Mouse (Mus musculus) embryonic facial prominence, embryonic 12.5 days (tissue): ENCODE measurements around the gene Acss1. TPM values are rescaled to one million over a fixed set of nuclear protein-coding genes. Genes with fewer than 3 reads are reported as not detected.
A peak's percentile ranks its signal among the peaks of the same experiment; 100 is the strongest.

Experiments
- ATAC-seq: fragments of 200-750 bp; cut with Nextera tagmentation; 2 replicates; pipeline ENCODE4 v1.8.0; 2017; ENCODE audit not compliant: insufficient number of reproducible peaks, insufficient read depth, low FRiP score, low TSS enrichment
- H3K27ac ChIP-seq: fragments of 300-500 bp; sonication (generic); 2 replicates; pipeline ENCODE4 v1.5.1; 2016; ENCODE audit warnings: mild to moderate bottlenecking
- H3K27me3 ChIP-seq: fragments of 300-500 bp; sonication (generic); 2 replicates; pipeline ENCODE4 v1.6.1; 2016; ENCODE audit warnings: mild to moderate bottlenecking, moderate library complexity
- H3K36me3 ChIP-seq: fragments of 300-500 bp; sonication (generic); 2 replicates; pipeline ENCODE4 v1.6.1; 2016; ENCODE audit warnings: mild to moderate bottlenecking
- H3K4me1 ChIP-seq: fragments of 300-500 bp; sonication (generic); 2 replicates; pipeline ENCODE4 v1.6.1; 2016
- H3K4me2 ChIP-seq: fragments of 300-500 bp; sonication (generic); replicated peaks from 2 replicates; pipeline ENCODE4 v1.6.1; 2016; ENCODE audit warnings: mild to moderate bottlenecking, moderate library complexity
- H3K4me3 ChIP-seq: fragments of 300-500 bp; sonication (generic); 2 replicates; pipeline ENCODE4 v1.5.1; 2016; ENCODE audit warnings: mild to moderate bottlenecking
- H3K9ac ChIP-seq: fragments of 300-500 bp; sonication (generic); 2 replicates; pipeline ENCODE4 v1.6.1; 2016; ENCODE audit warnings: mild to moderate bottlenecking, moderate library complexity
- H3K9me3 ChIP-seq: fragments of 300-500 bp; sonication (generic); 2 replicates; pipeline ENCODE4 v1.6.1; 2016; ENCODE audit warnings: mild to moderate bottlenecking, moderate library complexity
- WGBS: fragments of 180-500 bp; shearing (Covaris S2); methylation state at CpG from one replicate; pipeline ENCODE4 v1.1.7; 2016; 5-methylcytosine and 5-hydroxymethylcytosine counted together
- polyA plus RNA-seq: library from polyadenylated mRNA; unstranded; fragments of >200 nt; fragmentation: Nextera tagmentation; extraction: Ambion mirVana; gene quantifications from 2 replicates; pipeline ENCODE4 v1.2.1, GENCODE M21; 2016

Acss1 gene
- polyA plus RNA-seq, 1 experiment from 2014 or later, result 7.7 TPM

DNA sequence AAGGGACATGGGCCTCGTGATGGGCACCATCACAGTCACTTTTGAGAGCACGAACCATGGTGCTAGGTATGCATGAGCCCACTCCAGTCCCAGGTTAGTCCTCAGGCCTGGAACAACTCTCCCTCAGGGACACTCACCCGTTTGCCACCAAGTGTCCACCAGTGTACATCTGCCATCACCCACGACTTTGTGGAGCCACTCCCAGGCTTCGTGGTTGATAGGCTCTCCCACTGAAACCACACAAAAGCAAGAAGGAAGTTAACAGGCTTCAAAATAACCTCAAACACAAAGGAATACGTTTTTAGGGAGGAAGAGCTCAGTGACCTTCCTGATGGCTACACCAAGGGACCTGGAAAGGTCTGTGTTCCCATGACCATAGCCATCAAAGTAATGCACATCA is 41.2 kb downstream of the Acss1 start:
- H3K4me3 ChIP-seq, result no peak overlapping the region
- 69% methylated on average over 6 of the region's 6 CpGs for WGBS
- no peak overlapping the region for H3K9ac ChIP-seq
- H3K4me2 ChIP-seq, result no peak overlapping the region
- no peaks in the 10 kb centered on the region for H3K36me3 ChIP-seq
- no peaks in the 10 kb centered on the region for H3K27me3 ChIP-seq
- no peaks in the 10 kb centered on the region for H3K9me3 ChIP-seq
- no peaks in the 10 kb centered on the region for H3K4me1 ChIP-seq
- no peak overlapping the region for H3K27ac ChIP-seq
- ATAC-seq, result no peak

DNA sequence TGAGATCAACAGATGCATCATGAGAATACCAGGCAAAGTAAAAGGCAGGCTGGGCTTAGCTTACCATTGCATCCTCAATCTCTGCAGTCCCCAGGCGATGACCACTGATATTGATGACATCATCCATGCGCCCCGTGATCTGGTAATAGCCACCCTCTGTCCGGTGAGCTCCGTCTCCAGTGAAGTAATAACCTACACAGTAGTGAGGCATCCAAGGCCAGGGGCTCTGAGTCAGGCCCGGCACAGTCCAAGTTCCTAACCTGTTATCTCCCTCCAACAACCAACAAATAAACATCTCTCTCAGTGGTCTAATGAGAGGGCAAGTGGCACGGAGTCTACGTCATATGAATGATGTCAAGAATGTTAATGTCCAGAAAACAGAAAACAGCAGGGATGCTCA is 43.4 kb downstream of the Acss1 start:
- 88% methylated on average over 8 of the region's 8 CpGs for WGBS
- no peaks in the 10 kb centered on the region for H3K27me3 ChIP-seq
- no peaks in the 10 kb centered on the region for H3K4me1 ChIP-seq
- H3K4me3 ChIP-seq, result no peak overlapping the region
- no peak overlapping the region for H3K9ac ChIP-seq
- H3K36me3 ChIP-seq, result no peaks in the 10 kb centered on the region
- no peak overlapping the region for H3K27ac ChIP-seq
- H3K9me3 ChIP-seq, result no peaks in the 10 kb centered on the region
- ATAC-seq, result no peak
- no peak overlapping the region for H3K4me2 ChIP-seq

GRCm38 (mm10) chr2:150623957-150624356 is 44.3 kb downstream of the Acss1 start:
- H3K27ac ChIP-seq, result no peak overlapping the region
- H3K4me3 ChIP-seq, result no peak overlapping the region
- no peak overlapping the region for H3K9ac ChIP-seq
- H3K36me3 ChIP-seq, result no peaks in the 10 kb centered on the region
- H3K4me1 ChIP-seq, result no peaks in the 10 kb centered on the region
- H3K27me3 ChIP-seq, result no peaks in the 10 kb centered on the region
- H3K4me2 ChIP-seq, result no peak overlapping the region
- no peaks in the 10 kb centered on the region for H3K9me3 ChIP-seq
- ATAC-seq, result no peak
- 90% methylated on average over 3 of the region's 3 CpGs for WGBS

GRCm38 (mm10) chr2:150621698-150622097 is 46.6 kb downstream of the Acss1 start:
- 65% methylated on average over 3 of the region's 3 CpGs for WGBS
- ATAC-seq, result no peak
- no peak overlapping the region for H3K4me3 ChIP-seq
- no peak overlapping the region for H3K4me2 ChIP-seq
- H3K9me3 ChIP-seq, result no peaks in the 10 kb centered on the region
- H3K27ac ChIP-seq, result no peak overlapping the region
- H3K27me3 ChIP-seq, result no peaks in the 10 kb centered on the region
- no peak overlapping the region for H3K9ac ChIP-seq
- no peaks in the 10 kb centered on the region for H3K4me1 ChIP-seq
- H3K36me3 ChIP-seq, result no peaks in the 10 kb centered on the region

GRCm38 (mm10) chr2:150610097-150610496 is 58.2 kb downstream of the Acss1 start:
- no peak overlapping the region for H3K27ac ChIP-seq

GRCm38 (mm10) chr2:150608872-150609560 is 59.3 kb downstream of the Acss1 start:
- 2% methylated on average over 10 of the region's 10 CpGs for WGBS
- H3K9ac ChIP-seq, result peak overlapping the region; percentile 75; the same call in 1 of the 2 replicates

More at GRCm38 (mm10) chr2:150610097-150610496, 58.2 kb downstream of the Acss1 start:
- H3K9ac ChIP-seq, result no peak overlapping the region
- H3K4me2 ChIP-seq, result no peak overlapping the region
- H3K36me3 ChIP-seq, result no peaks in the 10 kb centered on the region
- 79% methylated on average over 3 of the region's 3 CpGs for WGBS
- peaks cover 8% of the 10 kb centered on the region; the same call in 1 of the 2 replicates for H3K4me1 ChIP-seq
- ATAC-seq, result no peak
- H3K9me3 ChIP-seq, result no peaks in the 10 kb centered on the region
- no peaks in the 10 kb centered on the region for H3K27me3 ChIP-seq
- H3K4me3 ChIP-seq, result no peak overlapping the region

GRCm38 (mm10) chr2:150608087-150608799 is 60.1 kb downstream of the Acss1 start, which contains the start of gene Apmap:
TSS of gene Apmap (minus strand) at chr2:150608567.
- peaks cover 8% of the 10 kb centered on the region; the same call in 1 of the 2 replicates for H3K4me1 ChIP-seq
- peak within 1 kb of the TSS; percentile 54; the same call in 1 of the 2 replicates for H3K27ac ChIP-seq
- peak within 1 kb of the TSS; percentile 81 for H3K4me2 ChIP-seq
- under 1% methylated on average over 42 of the region's 42 CpGs for WGBS
- ATAC-seq, result peak; percentile 97
- H3K9ac ChIP-seq, result peak within 1 kb of the TSS; percentile 75
- H3K9me3 ChIP-seq, result no peaks in the 10 kb centered on the region
- no peaks in the 10 kb centered on the region for H3K36me3 ChIP-seq
- peak within 1 kb of the TSS; percentile 94 for H3K4me3 ChIP-seq
- no peaks in the 10 kb centered on the region for H3K27me3 ChIP-seq

More at GRCm38 (mm10) chr2:150608872-150609560, 59.3 kb downstream of the Acss1 start:
- H3K4me1 ChIP-seq, result peaks cover 8% of the 10 kb centered on the region; the same call in 1 of the 2 replicates
- H3K4me3 ChIP-seq, result peak overlapping the region; percentile 94
- no peaks in the 10 kb centered on the region for H3K36me3 ChIP-seq
- no peaks in the 10 kb centered on the region for H3K9me3 ChIP-seq
- peak; percentile 64 for ATAC-seq
- no peaks in the 10 kb centered on the region for H3K27me3 ChIP-seq
- H3K27ac ChIP-seq, result peak overlapping the region; percentile 54; the same call in 1 of the 2 replicates
- H3K4me2 ChIP-seq, result peak overlapping the region; percentile 81

DNA sequence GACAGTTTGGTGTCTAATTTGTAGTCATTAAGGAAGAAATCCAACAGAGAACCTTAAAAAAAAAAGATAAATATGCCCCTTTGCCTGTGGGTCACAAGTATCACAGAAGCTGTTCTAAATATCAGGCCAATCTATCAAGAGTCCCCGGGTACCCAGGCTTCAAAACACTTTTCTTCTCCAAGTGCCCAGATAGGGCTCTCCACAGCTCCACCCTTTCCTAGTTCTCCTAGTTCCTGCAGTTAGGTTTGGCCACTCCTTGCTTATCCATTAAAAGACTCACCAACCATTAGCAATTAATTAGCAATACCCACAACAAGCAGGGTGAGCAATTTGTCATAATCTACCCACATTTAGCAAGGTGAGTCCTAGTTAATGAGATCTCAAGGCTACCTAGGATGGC is 61.2 kb downstream of the Acss1 start:
- H3K4me2 ChIP-seq, result peak overlapping the region; percentile 81
- no peaks in the 10 kb centered on the region for H3K36me3 ChIP-seq
- no peaks in the 10 kb centered on the region for H3K9me3 ChIP-seq
- WGBS, result 79% methylated on average over 1 of the region's 1 CpGs
- H3K27me3 ChIP-seq, result no peaks in the 10 kb centered on the region
- peaks cover 8% of the 10 kb centered on the region; the same call in 1 of the 2 replicates for H3K4me1 ChIP-seq
- H3K27ac ChIP-seq, result no peak overlapping the region
- no peak overlapping the region for H3K9ac ChIP-seq
- no peak overlapping the region for H3K4me3 ChIP-seq
- ATAC-seq, result no peak

GRCm38 (mm10) chr2:150604802-150605201 is 63.5 kb downstream of the Acss1 start:
- no peaks in the 10 kb centered on the region for H3K9me3 ChIP-seq
- no peaks in the 10 kb centered on the region for H3K36me3 ChIP-seq
- H3K4me2 ChIP-seq, result no peak overlapping the region
- H3K4me1 ChIP-seq, result peaks cover 8% of the 10 kb centered on the region; the same call in 1 of the 2 replicates
- H3K27me3 ChIP-seq, result no peaks in the 10 kb centered on the region
- no peak overlapping the region for H3K9ac ChIP-seq
- H3K4me3 ChIP-seq, result no peak overlapping the region
- WGBS, result 83% methylated on average over 2 of the region's 2 CpGs
- no peak overlapping the region for H3K27ac ChIP-seq
- ATAC-seq, result no peak

- ATAC-seq, result no peak
- WGBS, result 91% methylated on average over 2 of the region's 2 CpGs
These were observed 66.1 kb downstream of the Acss1 start for GRCm38 (mm10) chr2:150602166-150602565.

GRCm38 (mm10) chr2:150600263-150600662 is 68.0 kb downstream of the Acss1 start:
- H3K9ac ChIP-seq, result no peak overlapping the region
- H3K9me3 ChIP-seq, result no peaks in the 10 kb centered on the region
- no peak for ATAC-seq
- no peaks in the 10 kb centered on the region for H3K36me3 ChIP-seq
- 95% methylated on average over 2 of the region's 2 CpGs for WGBS
- H3K4me2 ChIP-seq, result no peak overlapping the region
- H3K27ac ChIP-seq, result no peak overlapping the region
- no peaks in the 10 kb centered on the region for H3K4me1 ChIP-seq
- H3K4me3 ChIP-seq, result no peak overlapping the region
- H3K27me3 ChIP-seq, result no peaks in the 10 kb centered on the region

More at GRCm38 (mm10) chr2:150602166-150602565, 66.1 kb downstream of the Acss1 start:
- Histone ChIP-seq H3K36me3 (no peaks in the 10 kb centered on the region), H3K9me3 (no peaks in the 10 kb centered on the region), H3K9ac (no peak overlapping the region), H3K4me3 (no peak overlapping the region), H3K27ac (no peak overlapping the region), H3K4me2 (no peak overlapping the region), H3K27me3 (no peaks in the 10 kb centered on the region), H3K4me1 (peaks cover 2% of the 10 kb centered on the region; the same call in 1 of the 2 replicates)
